Mouse (Mus musculus) G1E (cell line): Measurements from ENCODE around the gene Rab36. TPM values are rescaled to one million over a fixed set of nuclear protein-coding genes. Genes with fewer than 3 reads are reported as not detected.

Source experiments
- ATAC-seq: 2 replicates; pipeline ENCODE4 v1.8.0; 2016; ENCODE audit warnings: mild to moderate bottlenecking; ENCODE audit not compliant: insufficient number of reproducible peaks, poor library complexity, low FRiP score, severe bottlenecking; ENCODE audit errors: extremely low read depth
- DNase-seq: peaks from one replicate; pipeline ENCODE4 v3.0.0; 2012; ENCODE audit warnings: low spot score
- H3K27me3 ChIP-seq: 2 replicates; pipeline ENCODE4 v1.6.1; 2012; ENCODE audit warnings: mild to moderate bottlenecking, low read length, inconsistent platforms; ENCODE audit not compliant: insufficient read depth
- H3K36me3 ChIP-seq: replicated peaks from 2 replicates; pipeline ENCODE3; 2012; ENCODE audit warnings: mild to moderate bottlenecking, inconsistent platforms
- H3K4me1 ChIP-seq: 2 replicates; pipeline ENCODE4 v1.6.1; 2012; ENCODE audit warnings: low read depth, low read length, inconsistent platforms, mixed read lengths; ENCODE audit not compliant: insufficient read depth
- H3K4me3 ChIP-seq: 2 replicates; pipeline ENCODE4 v1.5.1; 2012; ENCODE audit warnings: low read depth, mild to moderate bottlenecking, inconsistent platforms, low read length, moderate library complexity, mixed read lengths
- H3K9me3 ChIP-seq: replicated peaks from 2 replicates; pipeline ENCODE4 v1.6.1; 2012; ENCODE audit warnings: inconsistent platforms
- CTCF ChIP-seq: IDR thresholded peaks from 2 replicates; pipeline ENCODE4 v1.5.1; 2012; ENCODE audit warnings: low read depth, low read length, inconsistent platforms, mixed read lengths
- GATA1 ChIP-seq: IDR thresholded peaks from 2 replicates; pipeline ENCODE4 v1.6.1; 2012; ENCODE audit warnings: borderline replicate concordance, low read length, inconsistent platforms, mixed read lengths
- GATA2 ChIP-seq: IDR thresholded peaks from 2 replicates; pipeline ENCODE4 v1.6.1; 2012; ENCODE audit warnings: low read depth, low read length, inconsistent platforms, borderline replicate concordance
- POLR2AphosphoS5 ChIP-seq: IDR thresholded peaks from 2 replicates; pipeline ENCODE4 v1.6.1; 2012; ENCODE audit warnings: low read depth, low read length, inconsistent platforms; ENCODE audit not compliant: insufficient replicate concordance
- TAL1 ChIP-seq: conservative IDR thresholded peaks from 2 replicates; pipeline ENCODE4 v1.6.1; 2012; ENCODE audit warnings: low read depth, low read length, inconsistent platforms, mixed read lengths
- polyA plus RNA-seq: library from polyadenylated mRNA; stranded (reverse); fragments of >175 nt; gene quantifications from 2 replicates; pipeline ENCODE4 v1.2.3, GENCODE M21; 2012
- total RNA-seq, 2 experiments: library from RNA; stranded (forward) in 1 of 2; stranded (reverse) in 1 of 2; fragments of 200-1000 nt in 1 of 2; fragments of >200 nt in 1 of 2; fragmentation: Nextera tagmentation in 1 of 2; gene quantifications; 2 replicates each; pipeline ENCODE4 v1.2.3; 2014 to 2017

Gene Rab36
- total and polyA plus RNA-seq, 3 experiments, result 0.05 TPM; not detected in 2

DNA sequence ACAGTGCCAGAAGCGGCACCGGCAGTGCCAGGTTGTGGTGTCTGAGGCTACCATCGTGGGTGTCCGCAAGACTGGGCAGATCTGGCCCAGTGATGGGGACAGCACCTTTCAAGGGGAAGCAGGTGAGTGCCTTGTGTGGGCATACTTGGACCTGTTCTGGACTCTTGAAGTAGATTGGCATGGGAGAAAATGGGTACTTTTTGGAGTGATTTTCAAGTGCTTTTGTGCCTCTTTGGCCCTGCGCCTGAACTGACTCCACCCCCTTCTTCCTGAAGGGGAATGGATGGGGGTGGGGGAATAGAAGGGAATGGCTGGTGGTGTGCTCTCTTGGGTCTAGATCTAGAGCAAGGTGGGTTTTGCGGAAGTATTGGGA lies 25.3 kb downstream of the Rab36 start:
- Histone ChIP-seq H3K27me3 (no peaks in the 10 kb centered on the region), H3K4me1 (no peaks in the 10 kb centered on the region), H3K4me3 (peak overlapping the region; percentile 13; the same call in 1 of the 2 replicates), H3K36me3 (no peaks in the 10 kb centered on the region), H3K9me3 (peaks cover 83% of the 10 kb centered on the region)
- DNase-seq (no peak), ATAC-seq (no peak)
- no peak for TF ChIP-seq GATA2
- TF ChIP-seq CTCF, result no peak
- TF ChIP-seq GATA1, result no peak
- TF ChIP-seq POLR2AphosphoS5, result no peak
- TF ChIP-seq TAL1, result no peak

DNA sequence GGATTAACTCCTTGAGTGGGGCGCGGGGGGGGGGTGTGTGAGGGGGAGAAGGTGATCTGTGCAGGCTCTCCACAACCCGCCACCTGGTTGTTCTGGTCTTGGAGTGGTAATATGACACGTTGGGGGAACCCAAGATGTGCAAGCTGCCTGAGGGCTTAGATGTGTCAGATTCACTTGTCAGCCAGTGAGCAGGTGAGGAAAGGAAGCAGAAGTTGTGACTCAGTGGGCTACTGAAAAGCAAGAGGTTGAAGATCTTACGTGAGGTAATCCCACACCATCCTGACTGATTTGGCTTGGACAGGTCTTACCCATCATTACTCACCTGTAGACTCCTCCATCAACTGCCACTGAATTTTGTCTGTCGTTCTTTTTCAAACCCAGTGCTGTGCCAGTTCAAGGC lies 25.8 kb downstream of the Rab36 start:
- no peaks in the 10 kb centered on the region for H3K27me3 ChIP-seq
- TF ChIP-seq CTCF (no peak), TAL1 (no peak), GATA1 (no peak), GATA2 (no peak), POLR2AphosphoS5 (no peak)
- no peak overlapping the region for H3K4me3 ChIP-seq
- no peak for DNase-seq
- ATAC-seq, result no peak
- H3K9me3 ChIP-seq, result peaks cover 79% of the 10 kb centered on the region
- H3K36me3 ChIP-seq, result no peaks in the 10 kb centered on the region
- H3K4me1 ChIP-seq, result no peaks in the 10 kb centered on the region

- Histone ChIP-seq H3K4me1 (no peaks in the 10 kb centered on the region), H3K4me3 (no peak overlapping the region)
Measured at GRCm38 (mm10) chr10:75063301-75063965, 26.6 kb downstream of the Rab36 start.

DNA sequence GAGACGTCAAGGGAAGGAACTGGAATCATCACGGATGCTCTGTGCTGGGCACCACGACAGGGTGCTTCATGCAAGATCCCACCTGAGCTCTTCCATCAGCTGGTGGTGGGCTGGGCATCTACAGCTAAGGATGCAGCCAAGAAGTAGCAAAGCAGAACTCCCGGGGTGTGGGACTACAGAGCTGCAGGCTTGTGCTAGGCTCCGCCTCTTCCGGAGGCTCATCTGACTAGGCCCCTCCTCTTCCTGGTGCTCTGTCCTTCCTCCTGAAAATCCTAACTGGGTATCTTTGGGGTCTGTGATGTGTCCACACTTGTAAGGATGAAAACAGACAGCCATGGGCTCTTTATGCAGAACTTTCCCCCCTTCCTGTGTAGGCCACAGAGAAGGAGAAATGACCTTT lies 28.8 kb downstream of the Rab36 start:
- DNase-seq (no peak), ATAC-seq (no peak)
- peaks cover 62% of the 10 kb centered on the region for H3K9me3 ChIP-seq
- no peaks in the 10 kb centered on the region for H3K4me1 ChIP-seq
- H3K4me3 ChIP-seq, result no peak overlapping the region
- TF ChIP-seq POLR2AphosphoS5 (no peak), CTCF (no peak), TAL1 (no peak), GATA2 (no peak), GATA1 (no peak)
- H3K36me3 ChIP-seq, result no peaks in the 10 kb centered on the region
- no peaks in the 10 kb centered on the region for H3K27me3 ChIP-seq

More at GRCm38 (mm10) chr10:75063301-75063965, 26.6 kb downstream of the Rab36 start:
- H3K27me3 ChIP-seq, result no peaks in the 10 kb centered on the region
- H3K36me3 ChIP-seq, result no peaks in the 10 kb centered on the region
- ATAC-seq (no peak), DNase-seq (no peak)
- TF ChIP-seq GATA1, result no peak
- TF ChIP-seq CTCF, result no peak
- TF ChIP-seq GATA2, result no peak
- no peak for TF ChIP-seq POLR2AphosphoS5
- TF ChIP-seq TAL1, result no peak
- H3K9me3 ChIP-seq, result peaks cover 73% of the 10 kb centered on the region

DNA sequence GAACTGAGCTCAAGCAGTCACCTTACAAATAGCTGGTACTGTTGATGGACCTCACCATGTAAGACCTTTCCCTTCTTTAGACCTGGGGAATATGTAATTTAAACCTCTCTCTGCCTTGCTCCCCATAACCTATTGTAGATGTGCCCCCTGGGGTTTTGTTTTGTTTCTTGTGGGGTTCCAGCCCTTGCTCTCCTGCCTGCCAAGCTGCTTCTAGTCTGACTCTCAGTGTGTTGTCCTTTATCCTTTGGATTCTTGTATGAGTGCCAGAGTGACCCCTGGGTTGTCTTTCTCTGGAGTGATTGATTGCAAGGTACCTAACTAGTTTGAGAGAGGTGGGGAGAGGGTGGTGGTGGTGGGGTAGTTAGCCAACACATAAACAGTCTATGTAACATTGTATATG lies 30.6 kb downstream of the Rab36 start:
- no peak overlapping the region for H3K4me3 ChIP-seq
- H3K27me3 ChIP-seq, result no peaks in the 10 kb centered on the region
- DNase-seq (no peak), ATAC-seq (no peak)
- TF ChIP-seq POLR2AphosphoS5 (no peak), TAL1 (no peak), GATA2 (no peak), CTCF (no peak), GATA1 (no peak)
- peaks cover 54% of the 10 kb centered on the region for H3K9me3 ChIP-seq
- H3K4me1 ChIP-seq, result no peaks in the 10 kb centered on the region
- H3K36me3 ChIP-seq, result no peaks in the 10 kb centered on the region

GRCm38 (mm10) chr10:75068086-75068485 lies 31.2 kb downstream of the Rab36 start:
- Histone ChIP-seq H3K4me1 (no peaks in the 10 kb centered on the region), H3K4me3 (no peak overlapping the region), H3K9me3 (peaks cover 54% of the 10 kb centered on the region), H3K36me3 (no peaks in the 10 kb centered on the region), H3K27me3 (no peaks in the 10 kb centered on the region)
- DNase-seq (no peak), ATAC-seq (no peak)
- TF ChIP-seq GATA2 (no peak), POLR2AphosphoS5 (no peak), CTCF (no peak), TAL1 (no peak), GATA1 (no peak)
